Mouse (Mus musculus) E14TG2a.4 (cell line): ENCODE data around the gene Rbfox1.

Experiments used
- H3K27me3 ChIP-seq: 2 replicates; pipeline ENCODE4 v1.6.1; 2014; ENCODE audit warnings: low read length, control low read depth; ENCODE audit not compliant: insufficient read depth
- H3K36me3 ChIP-seq: 2 replicates; pipeline ENCODE4 v1.6.1; 2014; ENCODE audit warnings: low read length, control low read depth; ENCODE audit not compliant: insufficient read depth
- H3K4me1 ChIP-seq: replicated peaks from 2 replicates; pipeline ENCODE4 v1.6.1; 2014; ENCODE audit warnings: low read depth, low read length, control low read depth
- H3K4me3 ChIP-seq: replicated peaks from 2 replicates; pipeline ENCODE4 v1.5.1; 2014; ENCODE audit warnings: mild to moderate bottlenecking, low read length
- H3K9me3 ChIP-seq: 2 replicates; pipeline ENCODE4 v1.6.1; 2014; ENCODE audit warnings: low read length, control low read depth
- CTCF ChIP-seq: conservative IDR thresholded peaks from 2 replicates; pipeline ENCODE4 v1.5.1; 2014; ENCODE audit warnings: low read length
- NANOG ChIP-seq: IDR thresholded peaks from 2 replicates; pipeline ENCODE4 v1.6.1; 2014; ENCODE audit warnings: borderline replicate concordance, low read length, mixed read lengths
- POU5F1 ChIP-seq: IDR thresholded peaks from 2 replicates; pipeline ENCODE4 v1.6.1; 2014; ENCODE audit warnings: low read length, borderline replicate concordance

Rbfox1 gene

DNA sequence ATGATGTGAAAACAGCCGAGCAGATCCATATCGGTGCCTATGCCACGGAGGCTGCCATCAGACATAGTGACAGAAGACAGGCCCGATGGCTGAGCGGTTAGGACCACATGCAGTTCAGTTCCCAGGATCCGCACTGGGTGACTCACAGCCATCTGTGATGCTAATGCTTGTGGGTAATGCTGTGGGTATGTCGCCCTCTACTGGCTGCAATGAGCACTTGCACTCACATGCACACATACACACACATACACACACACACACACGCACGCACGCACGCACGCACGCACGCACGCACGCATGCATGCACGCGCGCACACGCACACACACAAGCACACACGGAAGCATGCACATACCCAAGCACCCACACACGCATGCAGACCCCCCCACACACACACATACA is 237.7 kb downstream of the Rbfox1 start:
- peak; percentile 20 for TF ChIP-seq CTCF
- no peak for TF ChIP-seq NANOG
- Histone ChIP-seq H3K4me3 (no peak overlapping the region), H3K4me1 (no peaks in the 10 kb centered on the region), H3K27me3 (no peaks in the 10 kb centered on the region), H3K36me3 (no peaks in the 10 kb centered on the region), H3K9me3 (no peaks in the 10 kb centered on the region)

- H3K27me3 ChIP-seq: no peaks in the 10 kb centered on the region
- no peaks in the 10 kb centered on the region for H3K9me3 ChIP-seq
- H3K4me1 ChIP-seq: no peaks in the 10 kb centered on the region
- no peak overlapping the region for H3K4me3 ChIP-seq
- TF ChIP-seq CTCF: no peak
- no peak for TF ChIP-seq POU5F1
- no peak for TF ChIP-seq NANOG
- H3K36me3 ChIP-seq: no peaks in the 10 kb centered on the region
Measured at GRCm38 (mm10) chr16:6128314-6128713, 243.2 kb downstream of the Rbfox1 start.

DNA sequence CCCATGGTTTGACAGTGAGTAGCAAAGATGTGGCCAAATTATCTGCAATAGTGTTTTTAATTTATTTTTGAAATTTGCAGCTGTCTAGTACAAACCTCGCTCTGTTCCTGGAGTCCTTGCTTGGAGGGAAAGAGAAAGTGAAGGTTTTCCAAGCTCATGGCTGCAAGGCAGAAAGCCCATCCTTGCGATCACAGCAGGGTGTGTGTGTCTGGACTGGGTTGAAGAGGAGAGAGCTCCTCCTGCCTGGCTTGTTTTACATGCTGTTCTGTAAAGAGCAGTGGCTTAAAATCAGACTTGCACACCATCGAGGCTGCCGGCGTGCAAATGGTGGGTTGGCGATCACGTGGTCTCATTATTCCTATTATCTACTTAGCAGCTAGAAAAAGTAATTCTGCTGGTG is 249.9 kb downstream of the Rbfox1 start:
- Histone ChIP-seq H3K27me3 (no peaks in the 10 kb centered on the region), H3K4me3 (no peak overlapping the region)
- TF ChIP-seq POU5F1: no peak

DNA sequence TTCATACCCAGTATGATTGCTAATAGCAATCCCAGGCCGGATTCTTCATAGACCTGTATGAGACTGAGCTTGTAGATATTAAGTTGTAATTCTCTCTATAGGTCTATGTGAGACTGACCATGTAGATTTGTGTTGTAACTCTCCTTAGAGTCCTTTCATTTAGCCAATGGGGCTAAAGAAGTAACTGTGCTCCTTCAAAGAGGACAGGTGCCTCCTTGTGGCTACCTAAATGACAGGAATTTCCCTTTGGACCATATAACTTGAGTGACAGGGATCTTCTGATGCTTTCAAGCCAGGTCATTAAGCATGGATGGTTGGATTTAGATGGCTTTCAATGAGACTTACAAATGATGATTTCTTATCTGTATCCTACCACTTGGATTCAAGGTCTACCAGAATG is 254.3 kb downstream of the Rbfox1 start:
- no peak overlapping the region for H3K4me3 ChIP-seq
- H3K36me3 ChIP-seq: no peaks in the 10 kb centered on the region
- TF ChIP-seq POU5F1: no peak
- TF ChIP-seq CTCF: peak; percentile 37; the same call in 1 of the 2 replicates
- no peak for TF ChIP-seq NANOG
- no peaks in the 10 kb centered on the region for H3K9me3 ChIP-seq
- H3K27me3 ChIP-seq: no peaks in the 10 kb centered on the region
- H3K4me1 ChIP-seq: no peaks in the 10 kb centered on the region

More for the DNA sequence above, 249.9 kb downstream of the Rbfox1 start:
- no peaks in the 10 kb centered on the region for H3K9me3 ChIP-seq
- H3K36me3 ChIP-seq: no peaks in the 10 kb centered on the region
- H3K4me1 ChIP-seq: no peaks in the 10 kb centered on the region

GRCm38 (mm10) chr16:6147957-6148356 is 262.8 kb downstream of the Rbfox1 start:
- TF ChIP-seq NANOG: no peak
- no peak for TF ChIP-seq CTCF
- TF ChIP-seq POU5F1: no peak
- Histone ChIP-seq H3K4me3 (no peak overlapping the region), H3K36me3 (no peaks in the 10 kb centered on the region)

GRCm38 (mm10) chr16:6149345-6149744 is 264.2 kb downstream of the Rbfox1 start:
- no peaks in the 10 kb centered on the region for H3K27me3 ChIP-seq
- H3K4me3 ChIP-seq: no peak overlapping the region
- H3K9me3 ChIP-seq: no peaks in the 10 kb centered on the region
- H3K36me3 ChIP-seq: no peaks in the 10 kb centered on the region
- H3K4me1 ChIP-seq: no peaks in the 10 kb centered on the region
- no peak for TF ChIP-seq NANOG
- TF ChIP-seq POU5F1: no peak
- no peak for TF ChIP-seq CTCF

More at GRCm38 (mm10) chr16:6147957-6148356, 262.8 kb downstream of the Rbfox1 start:
- H3K9me3 ChIP-seq: no peaks in the 10 kb centered on the region
- no peaks in the 10 kb centered on the region for H3K27me3 ChIP-seq
- no peaks in the 10 kb centered on the region for H3K4me1 ChIP-seq

GRCm38 (mm10) chr16:6155556-6155955 is 270.4 kb downstream of the Rbfox1 start:
- H3K4me1 ChIP-seq: no peaks in the 10 kb centered on the region
- no peaks in the 10 kb centered on the region for H3K27me3 ChIP-seq
- H3K4me3 ChIP-seq: no peak overlapping the region
- no peaks in the 10 kb centered on the region for H3K9me3 ChIP-seq
- no peaks in the 10 kb centered on the region for H3K36me3 ChIP-seq
- TF ChIP-seq NANOG: no peak
- TF ChIP-seq POU5F1: no peak
- TF ChIP-seq CTCF: no peak

DNA sequence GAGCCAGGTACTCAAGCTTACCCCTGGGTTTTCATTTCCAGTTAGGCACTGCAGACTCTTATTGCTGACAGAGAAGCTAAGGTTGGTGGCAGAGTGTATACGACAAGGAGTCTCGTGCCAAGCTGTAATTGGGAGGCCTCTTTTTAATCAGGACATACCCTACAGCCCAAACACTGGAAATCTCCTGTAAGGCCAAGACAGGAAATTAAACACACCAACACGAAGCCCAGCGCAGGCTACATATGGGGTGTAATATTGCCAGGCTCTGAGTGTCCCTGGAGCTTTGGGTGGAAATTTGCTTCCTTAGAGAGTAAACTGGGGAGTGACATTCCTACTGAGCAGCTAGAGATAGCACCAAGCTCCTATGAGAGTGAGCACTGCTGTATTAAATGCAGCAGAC is 279.3 kb downstream of the Rbfox1 start:
- H3K4me1 ChIP-seq: no peaks in the 10 kb centered on the region

GRCm38 (mm10) chr16:6169346-6169745 is 284.2 kb downstream of the Rbfox1 start:
- TF ChIP-seq NANOG (no peak), CTCF (no peak), POU5F1 (no peak)
- Histone ChIP-seq H3K4me1 (no peaks in the 10 kb centered on the region), H3K27me3 (no peaks in the 10 kb centered on the region), H3K9me3 (no peaks in the 10 kb centered on the region), H3K36me3 (no peaks in the 10 kb centered on the region), H3K4me3 (no peak overlapping the region)

More for the DNA sequence above, 279.3 kb downstream of the Rbfox1 start:
- Histone ChIP-seq H3K27me3 (no peaks in the 10 kb centered on the region), H3K4me3 (no peak overlapping the region), H3K9me3 (no peaks in the 10 kb centered on the region), H3K36me3 (no peaks in the 10 kb centered on the region)
- TF ChIP-seq CTCF (no peak), NANOG (no peak), POU5F1 (no peak)
